Mouse (Mus musculus): ENCODE results near the gene Gm45234.

Gm45234 gene

GRCm38 (mm10) chr6:124767536-124767919 is 11.7 kb upstream of the Gm45234 start:
- DNase-seq (ENCODE audit: low read depth, low spot score): no peak

- DNase-seq (ENCODE audit: low read depth, low spot score): no peak
Measured at GRCm38 (mm10) chr6:124765951-124766350, 10.1 kb upstream of the Gm45234 start.

GRCm38 (mm10) chr6:124759259-124759658 is 3.4 kb upstream of the Gm45234 start:
- DNase-seq (ENCODE audit: low read depth, low spot score): peak; percentile 94

GRCm38 (mm10) chr6:124758849-124759232 is 3.0 kb upstream of the Gm45234 start:
- DNase-seq (ENCODE audit: low read depth, low spot score): no peak

- DNase-seq (ENCODE audit: low read depth, low spot score): no peak
Measured at GRCm38 (mm10) chr6:124757909-124758848, 2.4 kb upstream of the Gm45234 start.

- no peak for DNase-seq (ENCODE audit: low read depth, low spot score)
Measured at GRCm38 (mm10) chr6:124757351-124757880, 1.6 kb upstream of the Gm45234 start.

- peak; percentile 60 for DNase-seq (ENCODE audit: low read depth, low spot score)
Measured at GRCm38 (mm10) chr6:124756652-124757350, 980 bp upstream of the Gm45234 start.

- DNase-seq (ENCODE audit: low read depth, low spot score): no peak
Measured at GRCm38 (mm10) chr6:124755306-124755705, 515 bp downstream of the Gm45234 start.

- DNase-seq (ENCODE audit: low read depth, low spot score): no peak
Measured at GRCm38 (mm10) chr6:124753861-124754260, 2.0 kb downstream of the Gm45234 start.

GRCm38 (mm10) chr6:124750405-124750804 is 5.4 kb downstream of the Gm45234 start:
- DNase-seq (ENCODE audit: low read depth, low spot score): peak; percentile 80

- no peak for DNase-seq (ENCODE audit: low read depth, low spot score)
Measured at GRCm38 (mm10) chr6:124746654-124747632, 8.9 kb downstream of the Gm45234 start.

GRCm38 (mm10) chr6:124746296-124746605 is 9.6 kb downstream of the Gm45234 start:
- no peak for DNase-seq (ENCODE audit: low read depth, low spot score)

GRCm38 (mm10) chr6:124745490-124746295 is 10.1 kb downstream of the Gm45234 start:
- DNase-seq (ENCODE audit: low read depth, low spot score): peak; percentile 96

- no peak for DNase-seq (ENCODE audit: low read depth, low spot score)
Measured at GRCm38 (mm10) chr6:124744755-124745321, 11.0 kb downstream of the Gm45234 start.

- DNase-seq (ENCODE audit: low read depth, low spot score): no peak
Measured at GRCm38 (mm10) chr6:124743647-124744046, 12.2 kb downstream of the Gm45234 start.

GRCm38 (mm10) chr6:124742839-124743514 is 12.8 kb downstream of the Gm45234 start:
- no peak for DNase-seq (ENCODE audit: low read depth, low spot score)

GRCm38 (mm10) chr6:124741842-124742241 is 14.0 kb downstream of the Gm45234 start:
- no peak for DNase-seq (ENCODE audit: low read depth, low spot score)

GRCm38 (mm10) chr6:124740888-124741761 is 14.7 kb downstream of the Gm45234 start, which contains the start of gene Grcc10:
Gene Grcc10 (minus strand): TSS chr6:124741374.
- DNase-seq (ENCODE audit: low read depth, low spot score): peak; percentile 95
